21 mouse cellular contexts compared by ENCODE assay signal in genomic region chr6:107051604-107052003, GRCm38 (mm10).
A peak's percentile ranks its signal among the peaks of the same experiment; 100 is the strongest.
DNase-seq lines count a peak whose midpoint lies in the region; ATAC-seq lines count a peak whose summit lies in the region.
"Had no signal": no experiment of that assay in that cellular context is flagged by ENCODE, and none has a peak within 500 bp of the region (broad histone marks: within the 10 kb centered on the region; RNA-seq: fewer than 3 reads in every experiment).

No protein-coding gene starts in this region.

- DNase-seq in cerebellum, adult 18-20 months = peak; percentile 44 to 54
- DNase-seq in cerebellum, postnatal 10 days = no peak
- DNase-seq in adrenal gland, postnatal 25 days = peak; percentile 40
- DNase-seq in cerebellum, adult 9-11 months = peak; percentile 39
- DNase-seq in left cerebral cortex, adult 8-10 months (ENCODE audit: low spot score in 2 of 2) = no peak
- DNase-seq: kidney, adult 8-10 months; kidney, postnatal 10 days; layer of hippocampus, postnatal 36 days; lung, adult 18-20 months; lung, postnatal 10 days had no signal

- H3K9ac ChIP-seq in hindbrain, embryonic 12.5 days = no peak overlapping the region
- H3K9ac ChIP-seq: embryonic facial prominence, embryonic 15.5 days; forebrain, embryonic 15.5 days; intestine, embryonic 15.5 days; limb, embryonic 13.5 days; liver, embryonic 12.5 days had no signal

- H3K27me3 ChIP-seq in hindbrain, embryonic 12.5 days = no peaks in the 10 kb centered on the region
- H3K27me3 ChIP-seq: embryonic facial prominence, embryonic 15.5 days; forebrain, embryonic 15.5 days; intestine, embryonic 15.5 days; limb, embryonic 13.5 days; liver, embryonic 12.5 days had no signal

- no peaks in the 10 kb centered on the region for H3K9me3 ChIP-seq in hindbrain, embryonic 12.5 days (replicated peaks)
- H3K9me3 ChIP-seq: embryonic facial prominence, embryonic 15.5 days; forebrain, embryonic 15.5 days; intestine, embryonic 15.5 days; limb, embryonic 13.5 days; liver, embryonic 12.5 days had no signal

- 95% methylated on average over 1 of the region's 1 CpGs for WGBS in hindbrain, embryonic 12.5 days

- H3K36me3 ChIP-seq in hindbrain, embryonic 12.5 days = no peaks in the 10 kb centered on the region
- H3K36me3 ChIP-seq: embryonic facial prominence, embryonic 15.5 days; forebrain, embryonic 15.5 days; intestine, embryonic 15.5 days; limb, embryonic 13.5 days; liver, embryonic 12.5 days had no signal

- H3K27ac ChIP-seq in hindbrain, embryonic 12.5 days = no peak overlapping the region
- H3K27ac ChIP-seq: embryonic facial prominence, embryonic 15.5 days; forebrain, embryonic 15.5 days; intestine, embryonic 15.5 days; limb, embryonic 13.5 days; liver, embryonic 12.5 days; stomach, postnatal 0 days had no signal

- no peaks in the 10 kb centered on the region for H3K4me1 ChIP-seq in hindbrain, embryonic 12.5 days
- H3K4me1 ChIP-seq: embryonic facial prominence, embryonic 15.5 days; forebrain, embryonic 15.5 days; intestine, embryonic 15.5 days; limb, embryonic 13.5 days; liver, embryonic 12.5 days had no signal

- H3K4me2 ChIP-seq in hindbrain, embryonic 12.5 days (replicated peaks) = no peak overlapping the region
- H3K4me2 ChIP-seq: embryonic facial prominence, embryonic 15.5 days; forebrain, embryonic 15.5 days; heart, embryonic 11.5 days; intestine, embryonic 15.5 days; limb, embryonic 13.5 days; liver, embryonic 12.5 days; midbrain, embryonic 11.5 days had no signal

- no peak for ATAC-seq in megakaryocyte progenitor cell, adult 5-6 weeks (replicated peaks; ENCODE audit: poor library complexity)
- no peak for ATAC-seq in hindbrain, embryonic 12.5 days (ENCODE audit: low FRiP score)
- ATAC-seq: forebrain, embryonic 15.5 days; hindbrain, embryonic 16.5 days; intestine, embryonic 15.5 days; liver, embryonic 12.5 days had no signal

- H3K4me3 ChIP-seq in hindbrain, embryonic 12.5 days = no peak overlapping the region
- H3K4me3 ChIP-seq: embryonic facial prominence, embryonic 15.5 days; forebrain, embryonic 15.5 days; intestine, embryonic 15.5 days; limb, embryonic 13.5 days; liver, embryonic 12.5 days had no signal

Comparison
In these comparisons a context has a peak if more than half of its experiments do, and no peak if none do; other contexts are left out.
1. DNase-seq: peak in cerebellum, adult 18-20 months (2 of 2), adrenal gland, postnatal 25 days (single experiment) and cerebellum, adult 9-11 months (single experiment); none in cerebellum, postnatal 10 days (0 of 2) and left cerebral cortex, adult 8-10 months (0 of 2).